Mouse (Mus musculus) neural tube, embryonic 12.5 days (tissue): ENCODE results near the gene Loxl1. TPM values are rescaled to one million over a fixed set of nuclear protein-coding genes. Genes with fewer than 3 reads are reported as not detected.
"Not testable (repeated sequence)": the region's sequence is repeated elsewhere in the genome, so short reads cannot be mapped to it uniquely, and the experiment has no call there.

Source experiments
- ATAC-seq: fragments of 200-750 bp; cut with Nextera tagmentation; 2 replicates; pipeline ENCODE4 v1.8.0; 2017; ENCODE audit warnings: low read depth, mild to moderate bottlenecking, moderate TSS enrichment, moderate library complexity; ENCODE audit not compliant: low FRiP score
- H3K27ac ChIP-seq: fragments of 300-500 bp; sonication (generic); 2 replicates; pipeline ENCODE4 v1.5.1; 2016
- H3K27me3 ChIP-seq: fragments of 300-500 bp; sonication (generic); replicated peaks from 2 replicates; pipeline ENCODE4 v1.6.1; 2016; ENCODE audit warnings: mild to moderate bottlenecking
- H3K36me3 ChIP-seq: fragments of 300-500 bp; sonication (generic); 2 replicates; pipeline ENCODE4 v1.6.1; 2016; ENCODE audit warnings: mild to moderate bottlenecking
- H3K4me1 ChIP-seq: fragments of 300-500 bp; sonication (generic); 2 replicates; pipeline ENCODE4 v1.6.1; 2016
- H3K4me2 ChIP-seq: fragments of 300-500 bp; sonication (generic); replicated peaks from 2 replicates; pipeline ENCODE4 v1.6.1; 2016; ENCODE audit warnings: mild to moderate bottlenecking
- H3K4me3 ChIP-seq: fragments of 300-500 bp; sonication (generic); 2 replicates; pipeline ENCODE4 v1.5.1; 2016
- H3K9ac ChIP-seq: fragments of 300-500 bp; sonication (generic); 2 replicates; pipeline ENCODE4 v1.6.1; 2016; ENCODE audit warnings: mild to moderate bottlenecking
- H3K9me3 ChIP-seq: fragments of 300-500 bp; sonication (generic); 2 replicates; pipeline ENCODE4 v1.6.1; 2016; ENCODE audit warnings: mild to moderate bottlenecking
- WGBS: fragments of 180-500 bp; shearing (Covaris S2); methylation state at CpG from one replicate; pipeline ENCODE4 v1.1.7; 2016; 5-methylcytosine and 5-hydroxymethylcytosine counted together
- polyA plus RNA-seq: library from polyadenylated mRNA; unstranded; fragments of >200 nt; fragmentation: Nextera tagmentation; extraction: Ambion mirVana; gene quantifications from 2 replicates; pipeline ENCODE4 v1.2.1, GENCODE M21; 2016

The Loxl1 gene
- polyA plus RNA-seq, 1 experiment from 2014 or later: 14.7 TPM

- ATAC-seq: no peak
- 81% methylated on average over 7 of the region's 7 CpGs for whole genome bisulfite sequencing
- no peak overlapping the region for H3K4me3 ChIP-seq
Measured at GRCm38 (mm10) chr9:58274101-58274604, 38.8 kb downstream of the Loxl1 start.

GRCm38 (mm10) chr9:58272855-58273254 is 40.1 kb downstream of the Loxl1 start:
- Histone ChIP-seq H3K4me1 (peaks cover 10% of the 10 kb centered on the region; the same call in 1 of the 2 replicates), H3K4me2 (no peak overlapping the region), H3K27me3 (no peaks in the 10 kb centered on the region), H3K9ac (no peak overlapping the region), H3K27ac (no peak overlapping the region), H3K36me3 (no peaks in the 10 kb centered on the region), H3K9me3 (no peaks in the 10 kb centered on the region), H3K4me3 (no peak overlapping the region)
- no peak for ATAC-seq
- WGBS: 83% methylated on average over 9 of the region's 9 CpGs

More at GRCm38 (mm10) chr9:58274101-58274604, 38.8 kb downstream of the Loxl1 start:
- no peaks in the 10 kb centered on the region for H3K9me3 ChIP-seq
- peaks cover 10% of the 10 kb centered on the region; the same call in 1 of the 2 replicates for H3K4me1 ChIP-seq
- H3K36me3 ChIP-seq: no peaks in the 10 kb centered on the region
- H3K27ac ChIP-seq: no peak overlapping the region
- no peaks in the 10 kb centered on the region for H3K27me3 ChIP-seq
- H3K9ac ChIP-seq: no peak overlapping the region
- no peak overlapping the region for H3K4me2 ChIP-seq

DNA sequence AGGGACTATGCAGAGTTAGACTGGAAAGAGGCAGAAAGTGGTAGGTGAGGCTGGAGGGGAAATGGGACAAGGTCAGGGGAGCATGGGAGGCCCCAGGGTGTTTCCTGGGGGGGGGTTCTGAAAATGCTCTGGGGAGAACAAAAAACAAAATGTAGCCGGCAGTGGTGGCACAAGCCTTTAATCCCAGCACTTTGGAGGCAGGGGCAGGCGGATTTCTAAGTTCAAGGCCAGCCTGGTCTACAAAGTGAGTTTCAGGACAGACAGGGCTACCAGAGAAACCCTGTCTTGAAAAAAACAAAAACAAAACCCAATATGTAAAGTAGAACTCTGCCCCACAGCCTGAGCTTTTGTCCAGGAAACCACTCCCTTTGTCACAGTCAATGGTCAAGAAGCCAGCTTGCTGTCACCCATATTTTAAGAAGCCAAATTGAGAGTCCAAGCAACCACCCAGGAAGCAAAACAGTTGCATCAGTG is 40.9 kb downstream of the Loxl1 start:
- ATAC-seq: no peak
- Histone ChIP-seq H3K27me3 (no peaks in the 10 kb centered on the region), H3K36me3 (no peaks in the 10 kb centered on the region), H3K4me2 (no peak overlapping the region), H3K4me1 (peaks cover 10% of the 10 kb centered on the region; the same call in 1 of the 2 replicates), H3K9ac (no peak overlapping the region), H3K27ac (no peak overlapping the region), H3K4me3 (no peak overlapping the region), H3K9me3 (no peaks in the 10 kb centered on the region)
- 84% methylated on average over 2 of the region's 2 CpGs for WGBS

- not testable (repeated sequence) for H3K4me3 ChIP-seq, H3K9ac ChIP-seq, H3K27me3 ChIP-seq, H3K36me3 ChIP-seq, H3K9me3 ChIP-seq, H3K27ac ChIP-seq, ATAC-seq, H3K4me2 ChIP-seq
- peaks cover 10% of the 10 kb centered on the region; the same call in 1 of the 2 replicates for H3K4me1 ChIP-seq
- 94% methylated on average over 9 of the region's 9 CpGs for WGBS
Measured at GRCm38 (mm10) chr9:58271551-58271950, 41.4 kb downstream of the Loxl1 start.

DNA sequence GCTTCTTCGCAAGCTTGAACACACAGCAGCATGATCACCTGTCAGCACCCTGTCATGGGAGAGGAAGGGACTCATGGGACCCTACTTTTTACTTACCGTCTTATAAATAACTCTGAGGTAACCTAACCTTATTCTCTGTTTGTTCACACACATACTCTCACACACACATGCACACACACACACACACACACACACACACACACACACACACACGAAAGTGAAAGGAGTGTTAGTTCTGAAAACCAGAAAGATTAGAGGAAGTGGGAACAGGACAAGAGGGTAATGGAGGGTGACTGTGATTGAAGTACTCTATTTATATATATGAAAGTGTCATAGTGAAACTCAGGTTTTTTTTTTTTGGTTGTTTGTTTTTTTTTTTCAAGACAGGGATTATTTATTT is 41.9 kb downstream of the Loxl1 start:
- no peak overlapping the region for H3K27ac ChIP-seq
- H3K4me1 ChIP-seq: peaks cover 10% of the 10 kb centered on the region; the same call in 1 of the 2 replicates
- H3K36me3 ChIP-seq: no peaks in the 10 kb centered on the region
- H3K4me3 ChIP-seq: no peak overlapping the region
- no peaks in the 10 kb centered on the region for H3K9me3 ChIP-seq
- H3K4me2 ChIP-seq: no peak overlapping the region
- no peak overlapping the region for H3K9ac ChIP-seq
- 92% methylated on average over 3 of the region's 3 CpGs for WGBS
- no peak for ATAC-seq
- H3K27me3 ChIP-seq: no peaks in the 10 kb centered on the region

- Histone ChIP-seq H3K9ac (no peak overlapping the region), H3K4me3 (no peak overlapping the region), H3K36me3 (no peaks in the 10 kb centered on the region), H3K4me1 (peaks cover 2% of the 10 kb centered on the region; the same call in 1 of the 2 replicates), H3K27ac (no peak overlapping the region), H3K9me3 (no peaks in the 10 kb centered on the region), H3K4me2 (no peak overlapping the region), H3K27me3 (no peaks in the 10 kb centered on the region)
- ATAC-seq: no peak
- WGBS: 53% methylated on average over 3 of the region's 3 CpGs
Measured at GRCm38 (mm10) chr9:58270081-58270480, 42.9 kb downstream of the Loxl1 start.

GRCm38 (mm10) chr9:58268384-58269313 is 44.3 kb downstream of the Loxl1 start:
- Histone ChIP-seq H3K27me3 (no peaks in the 10 kb centered on the region), H3K36me3 (no peaks in the 10 kb centered on the region; the same call in 1 of the 2 replicates), H3K4me2 (no peak overlapping the region), H3K9ac (no peak overlapping the region), H3K4me3 (no peak overlapping the region), H3K4me1 (no peaks in the 10 kb centered on the region), H3K9me3 (no peaks in the 10 kb centered on the region), H3K27ac (no peak overlapping the region)
- 61% methylated on average over 12 of the region's 12 CpGs for WGBS
- ATAC-seq: no peak

DNA sequence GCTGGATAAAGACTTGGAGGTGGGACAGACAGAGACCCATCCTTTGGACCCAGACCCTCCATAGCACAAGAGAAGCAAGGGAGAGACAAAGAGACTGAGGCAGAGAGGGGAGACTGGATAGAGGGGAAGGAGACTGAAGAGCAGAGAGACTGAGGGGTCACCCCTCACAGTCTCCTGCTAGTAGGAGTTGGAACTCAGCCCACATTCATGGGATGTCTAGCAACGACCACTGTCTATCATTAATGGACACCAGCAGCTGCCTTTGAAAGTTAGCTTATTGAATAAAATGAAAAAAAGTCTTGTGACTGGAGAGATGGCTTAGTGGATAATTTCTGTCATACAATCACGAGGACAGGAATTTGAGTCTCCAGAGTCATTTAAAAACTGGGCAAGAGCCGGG is 45.9 kb downstream of the Loxl1 start:
- H3K9me3 ChIP-seq: no peaks in the 10 kb centered on the region
- no peaks in the 10 kb centered on the region for H3K4me1 ChIP-seq
- peaks cover 9% of the 10 kb centered on the region for H3K36me3 ChIP-seq
- no peak overlapping the region for H3K27ac ChIP-seq
- H3K4me3 ChIP-seq: no peak overlapping the region
- WGBS: 79% methylated on average over 3 of the region's 3 CpGs
- H3K4me2 ChIP-seq: no peak overlapping the region
- H3K27me3 ChIP-seq: no peaks in the 10 kb centered on the region
- no peak for ATAC-seq
- no peak overlapping the region for H3K9ac ChIP-seq

- H3K27me3 ChIP-seq: no peaks in the 10 kb centered on the region
- no peaks in the 10 kb centered on the region for H3K9me3 ChIP-seq
- no peaks in the 10 kb centered on the region for H3K4me1 ChIP-seq
- H3K36me3 ChIP-seq: peaks cover 14% of the 10 kb centered on the region
- H3K9ac ChIP-seq: no peak overlapping the region
- 44% methylated on average over 4 of the region's 4 CpGs for WGBS
- H3K4me3 ChIP-seq: no peak overlapping the region
- H3K27ac ChIP-seq: no peak overlapping the region
- no peak for ATAC-seq
- H3K4me2 ChIP-seq: no peak overlapping the region
Measured at GRCm38 (mm10) chr9:58266571-58267011, 46.4 kb downstream of the Loxl1 start.

- no peak for ATAC-seq
- Histone ChIP-seq H3K27ac (no peak overlapping the region), H3K27me3 (no peaks in the 10 kb centered on the region), H3K4me3 (no peak overlapping the region), H3K4me2 (no peak overlapping the region), H3K36me3 (peaks cover 22% of the 10 kb centered on the region), H3K9me3 (no peaks in the 10 kb centered on the region), H3K9ac (no peak overlapping the region), H3K4me1 (no peaks in the 10 kb centered on the region)
- 83% methylated on average over 3 of the region's 3 CpGs for WGBS
Measured at GRCm38 (mm10) chr9:58265368-58265767, 47.6 kb downstream of the Loxl1 start.

- Histone ChIP-seq H3K9ac (no peak overlapping the region), H3K9me3 (no peaks in the 10 kb centered on the region), H3K27me3 (no peaks in the 10 kb centered on the region), H3K4me1 (no peaks in the 10 kb centered on the region), H3K36me3 (peaks cover 45% of the 10 kb centered on the region), H3K27ac (no peak overlapping the region), H3K4me2 (no peak overlapping the region), H3K4me3 (no peak overlapping the region)
- ATAC-seq: no peak
- 91% methylated on average over 5 of the region's 5 CpGs for WGBS
Measured at GRCm38 (mm10) chr9:58262507-58262906, 50.5 kb downstream of the Loxl1 start.
